Mouse (Mus musculus) thymus, adult 2 months (tissue): ENCODE data around the gene Ube2q2.
"Not testable (repeated sequence)": the region's sequence is repeated elsewhere in the genome, so short reads cannot be mapped to it uniquely, and the experiment has no call there.

Source experiments
- CTCF ChIP-seq: fragments of 200-500 bp; IDR thresholded peaks from 2 replicates; pipeline ENCODE4 v1.5.1; 2012; ENCODE audit warnings: mild to moderate bottlenecking, control low read depth, low read length, moderate library complexity, borderline replicate concordance; ENCODE audit not compliant: control insufficient read depth, poor library complexity, insufficient read depth; ENCODE audit errors: extremely low read depth
- POLR2A ChIP-seq: fragments of 200-500 bp; IDR thresholded peaks from 2 replicates; pipeline ENCODE4 v1.6.1; 2012; ENCODE audit warnings: mild to moderate bottlenecking, low read length, control low read depth, moderate library complexity; ENCODE audit not compliant: control insufficient read depth, poor library complexity, insufficient read depth; ENCODE audit errors: extremely low read depth

DNA sequence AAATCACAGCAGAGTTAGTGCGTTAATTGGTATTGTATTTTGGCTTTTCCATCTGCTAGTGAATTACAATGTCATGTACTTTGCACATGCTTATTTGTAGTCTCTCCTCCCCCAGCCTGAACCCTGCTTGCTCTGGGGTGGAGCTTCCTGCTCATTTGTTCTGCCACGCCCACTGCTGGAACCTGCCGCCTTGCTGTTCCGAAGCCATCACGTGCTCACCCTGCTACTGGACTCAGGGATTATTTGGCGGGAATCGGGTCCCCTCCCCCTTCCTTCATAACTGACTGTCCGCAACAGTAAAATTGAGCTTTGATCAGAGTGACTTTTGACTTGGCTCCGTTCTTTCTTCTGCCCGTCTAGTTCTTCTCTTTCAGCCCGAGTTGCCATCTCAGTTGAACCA is 84.4 kb downstream of the Ube2q2 start:
- not testable (repeated sequence) for TF ChIP-seq CTCF, POLR2A
